Mouse (Mus musculus): ENCODE data around the gene 6430548M08Rik.

DNA sequence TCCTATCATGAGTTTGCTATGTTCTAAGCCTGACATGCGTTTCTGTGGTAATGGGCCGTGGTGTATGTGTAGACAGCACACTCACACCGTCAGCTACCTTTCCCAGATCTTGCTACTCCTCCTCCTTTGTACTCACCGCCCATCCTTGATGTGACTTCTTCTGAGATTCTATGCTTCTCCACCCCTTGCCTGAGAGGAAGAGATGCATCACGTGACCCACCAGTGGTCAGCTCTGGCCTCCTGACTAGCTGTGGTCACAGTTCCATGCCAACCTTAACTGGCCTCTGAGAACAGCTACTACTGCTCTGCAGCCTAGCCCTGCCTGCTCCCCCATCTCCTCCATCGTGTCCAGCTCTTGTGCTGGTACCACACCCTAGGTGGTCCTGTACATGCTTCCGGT, 21.7 kb downstream of the 6430548M08Rik start:
- TF ChIP-seq CTCF (IDR thresholded peaks at IDR 0.05; ENCODE audit: low read depth) = no peak
- TF ChIP-seq EP300 (optimal IDR thresholded peaks at IDR 0.05) = no peak
